Mouse (Mus musculus) megakaryocyte-erythroid progenitor cell, adult 5 weeks (primary cell): ENCODE data around the gene Amotl1. TPM values are rescaled to one million over a fixed set of nuclear protein-coding genes. Genes with fewer than 3 reads are reported as not detected.

Source experiments
- polyA plus RNA-seq: library from polyadenylated mRNA; stranded (reverse); fragments of >175 nt; gene quantifications from 2 replicates; pipeline ENCODE4 v1.2.3, GENCODE M21; 2012

The Amotl1 gene
- 0.02 and 0.04 TPM in 2 replicates for polyA plus RNA-seq

DNA sequence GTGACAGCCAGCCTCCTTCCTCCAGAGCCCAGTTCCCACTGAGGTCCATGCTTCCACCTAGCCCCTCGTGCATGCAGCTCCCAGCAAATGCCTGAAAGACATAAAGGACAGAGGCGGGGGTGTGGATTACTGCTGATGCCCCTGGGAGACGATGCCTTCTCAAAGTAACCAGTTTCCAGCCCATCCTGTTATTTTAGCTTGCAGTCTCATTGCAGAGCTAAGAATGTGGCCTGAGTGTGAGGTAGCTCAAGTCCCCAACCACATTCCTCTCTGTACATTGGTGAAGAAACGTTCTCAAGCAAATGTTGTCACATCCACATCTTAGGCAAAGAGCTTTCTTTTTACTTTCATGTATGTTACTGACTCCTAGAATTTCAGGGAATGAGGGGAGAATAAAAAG, at the start of gene Amotl1:
Gene Amotl1, minus strand, starts transcription at position 101 of the 400 bp plus-strand sequence.

DNA sequence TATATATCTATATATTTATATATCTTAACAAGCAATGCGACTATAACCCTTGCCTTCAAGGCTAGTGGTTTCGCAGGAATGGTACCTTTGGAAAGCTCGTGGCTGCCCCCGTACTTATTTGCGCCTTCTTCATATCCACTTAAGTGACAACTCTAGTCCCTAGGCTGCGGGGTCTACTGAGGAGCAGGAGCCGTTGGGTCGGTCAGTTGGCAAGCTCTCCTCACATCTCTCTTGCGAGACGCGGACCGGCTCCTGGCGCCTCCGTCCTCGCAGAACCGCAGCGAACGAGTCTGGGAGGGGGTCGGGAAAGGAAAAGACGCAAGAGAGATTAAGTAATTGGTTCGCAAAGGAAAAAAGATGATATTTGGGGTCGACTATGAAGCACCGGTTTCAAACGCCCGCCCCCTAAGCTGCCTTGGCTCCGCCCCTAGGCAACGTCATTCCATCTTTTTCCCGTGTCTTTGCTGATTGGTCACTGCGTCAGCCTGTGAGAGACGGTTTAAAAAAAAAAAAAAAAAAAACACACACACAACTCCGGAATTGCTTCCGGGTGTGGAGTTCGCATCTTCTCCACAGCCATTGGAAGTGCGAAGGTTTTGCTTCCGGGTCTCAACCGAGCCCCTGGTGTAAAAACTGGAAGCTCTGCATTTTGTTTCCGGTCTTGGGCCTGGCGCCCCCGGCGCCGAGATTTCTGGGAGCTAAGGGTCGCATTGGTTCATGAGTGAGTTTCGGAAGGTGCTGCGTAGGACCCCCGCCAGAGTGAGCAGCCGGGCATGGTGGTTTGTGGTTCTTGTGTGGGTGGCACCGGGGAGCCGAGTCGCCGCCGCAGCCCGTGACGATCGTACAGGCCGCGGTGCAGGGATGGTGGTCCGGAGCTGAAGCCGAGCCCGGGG, 144.6 kb downstream of the Amotl1 start, which contains the start of the genes Kdm4d and Cwc15:
Gene Kdm4d, minus strand, starts transcription at position 460 of the 893 bp plus-strand sequence.
Gene Cwc15, plus strand, starts transcription at position 595 of the 893 bp plus-strand sequence.

Other genes starting within 250 kb of the Amotl1 start
- 0.12 and 0.27 TPM in 2 replicates for gene Kdm4d, start 144.6 kb downstream of the Amotl1 start, polyA plus RNA-seq
- gene Cwc15, start 144.4 kb downstream of the Amotl1 start, polyA plus RNA-seq, result 21.4 and 22.5 TPM in 2 replicates
- not detected in 2 replicates for gene Piwil4, start 95.7 kb upstream of the Amotl1 start, polyA plus RNA-seq
- 2.7 and 6.2 TPM in 2 replicates for gene Fut4, start 107.3 kb upstream of the Amotl1 start, polyA plus RNA-seq
- 0.30 and 3.1 TPM in 2 replicates for gene 1700012B09Rik, start 126.0 kb upstream of the Amotl1 start, polyA plus RNA-seq
- gene Mre11a, start 139.6 kb upstream of the Amotl1 start, polyA plus RNA-seq, result 6.5 and 6.6 TPM in 2 replicates
- 16.8 and 28.8 TPM in 2 replicates for gene Ankrd49, start 139.8 kb upstream of the Amotl1 start, polyA plus RNA-seq
- gene Gpr83, start 215.2 kb upstream of the Amotl1 start, polyA plus RNA-seq, result not detected in 2 replicates